Mouse (Mus musculus) left cerebral cortex, postnatal 36 days (tissue): ENCODE data around the gene Gm47429. TPM values are rescaled to one million over a fixed set of nuclear protein-coding genes. Genes with fewer than 3 reads are reported as not detected.
"Not testable (repeated sequence)": the region's sequence is repeated elsewhere in the genome, so short reads cannot be mapped to it uniquely, and the experiment has no call there.

Experiments used
- DNase-seq, 2 experiments: peaks; one replicate each; pipeline ENCODE4 v3.0.0; 2021 to 2022; ENCODE audit warnings: low spot score in 2 of 2, mixed read lengths in 1 of 2
- intact Hi-C: fragments of 180-260 bp; cut with DNase I; formaldehyde crosslinking; loops from one replicate; pipeline ENCODE4 v1.15.1; 2025
- total RNA-seq, 2 experiments: library from RNA; stranded (reverse); gene quantifications; 2 replicates each; pipeline ENCODE4 v1.2.3; 2021

Gm47429 gene
- not detected for total RNA-seq

DNA sequence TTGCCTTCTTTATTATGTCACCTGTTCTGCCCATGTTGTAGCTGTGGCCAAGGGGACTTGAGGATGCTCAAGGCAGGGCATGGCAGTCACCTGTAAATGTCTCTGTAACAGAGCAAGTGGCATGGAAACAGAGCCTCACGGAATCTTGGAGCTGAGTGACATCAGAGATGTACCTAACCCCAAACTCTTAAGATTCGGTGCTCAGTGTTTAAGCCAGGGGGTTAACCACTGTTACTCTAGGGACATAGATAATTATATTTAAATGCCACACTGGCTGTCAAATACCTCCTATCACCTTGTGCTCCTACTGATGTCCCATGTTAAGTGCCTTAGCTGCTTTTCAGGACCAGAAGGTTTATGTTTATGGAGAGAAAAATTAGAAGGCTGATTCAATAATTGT lies at the start of gene Gm47429:
Gene Gm47429 (minus strand): TSS at position 101 of the 400 bp plus-strand sequence.
- no peak for DNase-seq
- intact Hi-C loops, result no loop called here

DNA sequence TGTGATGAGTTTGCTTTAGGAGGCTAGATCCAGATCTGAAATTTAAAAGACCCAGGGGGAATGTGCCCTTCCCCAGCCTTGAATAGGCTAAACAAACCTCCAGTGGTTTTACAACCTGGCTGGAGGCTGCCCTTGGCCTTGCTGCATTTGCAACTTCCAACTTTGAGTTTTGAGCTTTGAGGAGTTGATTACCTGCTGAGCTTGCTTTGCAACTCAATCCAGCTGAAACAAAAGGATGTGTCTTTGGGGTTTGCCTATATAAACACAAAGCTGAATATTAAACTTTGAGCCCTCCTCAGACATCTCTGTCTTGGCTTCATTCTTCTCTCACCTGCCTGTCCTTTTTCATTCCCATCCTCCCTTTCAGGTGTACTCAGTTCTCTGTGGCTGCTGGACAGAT lies 44.8 kb upstream of the Gm47429 start:
- DNase-seq, intact Hi-C loops: not testable (repeated sequence)

DNA sequence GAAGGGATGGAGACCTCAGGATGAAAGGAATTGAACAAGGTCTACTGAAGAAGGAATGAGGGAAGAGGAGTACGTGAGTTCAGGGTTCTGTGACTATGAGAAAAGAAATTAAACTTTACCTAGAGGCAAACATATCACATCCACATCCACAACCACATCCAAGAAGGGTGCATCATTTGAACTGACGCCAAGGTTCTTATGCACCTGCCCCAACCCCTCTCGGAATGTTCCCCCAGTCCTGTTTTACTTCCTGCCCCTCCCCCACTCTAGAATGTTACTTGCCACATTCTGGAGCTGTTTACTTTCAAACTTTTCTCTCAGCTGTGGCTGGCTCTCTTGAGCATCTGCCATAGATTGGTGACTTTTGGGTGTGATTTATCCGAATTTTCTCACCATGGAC lies 23.3 kb upstream of the Gm47429 start, which contains the start of gene Nutm2:
Gene Nutm2 (plus strand): TSS at position 301 of the 400 bp plus-strand sequence.
- DNase-seq, result no peak
- intact Hi-C loops, result no loop called here

DNA sequence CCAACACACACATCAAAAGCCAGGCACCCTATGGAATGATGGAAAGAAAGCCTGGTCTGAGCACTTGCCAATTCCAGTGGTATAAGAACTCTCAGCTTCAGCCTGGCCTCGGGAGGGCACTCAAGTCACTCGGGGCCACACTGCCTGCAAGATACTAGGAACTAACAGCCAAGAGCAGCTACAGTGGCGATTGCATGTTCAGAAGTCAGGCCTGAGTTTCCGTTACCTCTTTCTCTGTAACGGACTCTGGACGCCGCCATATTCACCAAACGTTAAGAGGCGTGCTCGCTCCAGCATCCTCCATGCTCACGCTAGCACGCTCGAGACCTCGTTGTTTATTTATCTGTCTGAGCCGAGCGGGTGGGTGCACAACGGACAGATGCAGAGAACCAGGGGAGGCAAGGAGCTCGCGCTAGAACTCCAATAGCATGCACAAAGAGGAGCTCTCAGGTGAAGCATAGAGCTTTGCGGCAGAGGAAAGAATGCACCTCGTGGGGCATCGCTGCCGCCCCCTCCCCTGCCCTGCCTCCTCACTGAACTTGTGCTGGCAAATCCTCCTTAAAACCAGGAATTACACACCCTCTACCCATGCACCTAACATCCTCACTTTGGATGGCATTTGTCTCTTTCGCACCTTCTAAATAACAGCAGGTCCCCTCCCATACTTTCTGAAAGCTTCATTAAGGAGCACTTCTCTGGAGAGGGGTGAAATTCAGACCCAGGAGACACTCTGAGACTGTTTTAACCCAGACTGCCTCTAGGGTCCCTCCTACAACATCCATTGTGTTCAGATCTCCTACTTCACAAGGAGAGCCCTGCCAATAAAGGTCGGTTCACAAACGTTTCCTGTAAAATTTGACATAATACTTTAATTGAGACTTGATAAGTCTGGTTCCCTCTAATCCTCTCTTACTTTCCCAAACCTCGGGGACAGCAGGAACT lies 21.2 kb upstream of the Gm47429 start:
- no peak for DNase-seq
- intact Hi-C loops, result no loop called here

DNA sequence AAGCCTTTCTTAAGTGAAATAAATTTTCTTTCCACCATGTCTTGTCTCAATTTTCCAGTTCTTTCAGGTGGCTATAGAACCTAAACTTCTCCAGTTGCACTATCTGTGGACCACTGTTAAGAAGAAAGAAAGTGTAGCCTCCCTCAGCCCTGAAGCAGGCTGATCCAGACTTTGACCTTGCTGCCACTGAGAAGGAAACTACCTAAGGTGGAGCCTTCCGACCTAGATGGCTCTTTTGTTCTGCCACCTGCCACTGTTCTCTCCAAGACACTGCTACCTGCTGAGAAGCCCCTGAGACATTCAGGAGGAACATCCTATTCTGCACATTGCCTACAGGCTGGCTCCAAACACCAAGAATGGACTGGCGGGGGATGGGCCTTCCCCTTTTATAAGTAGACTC lies 16.7 kb upstream of the Gm47429 start:
- DNase-seq, intact Hi-C loops: not testable (repeated sequence)

DNA sequence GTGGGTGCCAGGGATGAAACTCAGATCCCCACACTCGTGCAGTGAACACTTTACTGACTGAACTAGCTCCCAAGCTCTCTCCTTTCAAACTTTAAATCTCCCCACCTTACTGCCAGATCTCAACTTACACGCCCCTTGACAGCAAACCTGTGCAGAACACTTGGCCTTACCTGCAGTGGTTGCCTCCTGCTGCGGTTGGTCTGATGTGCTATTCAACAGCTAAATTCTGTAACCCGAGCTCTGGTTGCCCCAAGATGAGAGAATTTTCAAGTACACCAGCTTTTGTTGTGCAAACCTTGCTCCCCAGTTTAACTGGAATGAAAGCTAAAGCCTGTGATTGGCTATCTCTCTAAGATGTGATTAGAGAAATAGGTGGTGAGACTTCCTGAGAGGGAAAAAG lies 9.7 kb upstream of the Gm47429 start:
- intact Hi-C loops, result no loop called here
- DNase-seq, result no peak

DNA sequence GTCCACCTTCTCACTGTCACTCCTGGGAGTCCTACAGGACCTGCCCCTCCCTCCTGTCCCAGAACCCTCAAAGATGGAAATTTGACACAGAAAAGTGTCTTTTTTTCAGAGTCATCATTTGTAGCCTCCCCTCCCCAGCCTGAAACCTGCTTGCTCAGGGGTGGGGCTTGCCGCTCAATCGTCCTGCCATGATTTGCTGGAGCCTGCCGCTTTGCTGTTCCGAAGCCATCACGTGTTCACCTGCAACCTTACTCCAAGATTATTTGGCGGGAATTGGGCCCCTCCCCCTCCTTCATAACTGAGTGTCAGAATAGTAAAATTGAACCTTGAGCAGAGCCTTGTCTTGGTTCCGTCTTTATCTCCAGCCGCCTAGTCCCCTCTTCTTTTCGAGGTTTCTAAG lies 8.6 kb upstream of the Gm47429 start:
- DNase-seq, intact Hi-C loops: not testable (repeated sequence)

DNA sequence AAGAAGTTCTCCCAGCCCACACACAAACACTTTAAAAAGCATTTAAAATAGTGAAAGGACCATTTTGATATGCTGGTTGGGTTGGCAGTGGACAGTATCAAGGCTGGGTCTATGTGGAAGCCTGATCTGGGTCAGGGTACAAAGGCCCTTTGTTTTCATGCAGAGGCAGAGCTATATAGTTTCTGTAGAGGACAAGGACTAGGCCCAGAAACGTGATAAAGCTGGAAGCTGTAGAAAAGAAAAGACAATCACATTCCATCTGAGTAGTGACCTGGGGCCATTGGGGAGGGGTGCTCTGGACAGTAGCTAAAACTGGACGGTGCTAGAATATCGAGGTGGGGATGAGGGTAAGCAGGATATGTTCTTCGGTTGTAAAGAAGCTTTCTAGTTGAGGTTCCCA lies 1.5 kb upstream of the Gm47429 start:
- DNase-seq, result no peak
- intact Hi-C loops, result no loop called here

DNA sequence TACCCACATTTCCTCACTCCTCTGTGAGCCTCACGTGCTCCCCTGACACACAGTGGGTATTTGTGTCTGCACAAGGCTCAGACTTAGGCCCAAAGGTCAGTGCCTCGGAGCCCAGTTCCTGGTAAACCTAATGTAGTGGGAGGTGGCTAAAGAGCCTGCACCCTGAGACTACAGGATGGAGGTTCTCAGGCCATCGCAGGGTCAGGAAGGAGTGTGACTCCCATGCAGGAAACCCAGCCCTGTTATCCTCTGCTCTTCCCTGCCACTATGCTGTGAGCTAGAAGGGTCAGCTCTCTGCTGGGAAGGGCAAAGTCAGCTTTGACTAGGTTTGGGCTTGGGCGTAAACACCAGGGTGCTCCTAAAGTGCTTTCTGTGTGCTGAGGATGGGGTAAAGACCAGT lies 17.0 kb downstream of the Gm47429 start:
- DNase-seq, result no peak
- intact Hi-C loops, result no loop called here

DNA sequence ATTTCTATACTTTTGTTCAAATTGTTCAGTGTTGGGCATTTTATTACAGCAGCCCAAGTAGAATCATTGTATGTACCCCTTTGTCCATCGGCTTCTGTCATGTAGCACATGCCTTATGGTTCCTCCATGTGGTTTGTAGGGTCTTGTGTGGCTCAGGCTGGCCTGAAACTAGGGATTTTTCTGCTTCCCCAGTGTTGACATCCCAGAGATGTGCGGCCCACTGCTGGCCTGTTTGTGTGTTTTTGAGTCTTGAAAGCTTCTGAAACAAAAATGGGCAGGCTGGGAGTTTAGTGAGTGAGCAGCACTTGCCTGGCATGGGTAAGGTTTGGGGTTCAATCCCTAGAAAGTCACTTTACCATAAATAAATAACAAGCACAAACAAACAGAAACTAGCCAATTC lies 19.2 kb downstream of the Gm47429 start:
- intact Hi-C loops, result no loop called here
- no peak for DNase-seq

DNA sequence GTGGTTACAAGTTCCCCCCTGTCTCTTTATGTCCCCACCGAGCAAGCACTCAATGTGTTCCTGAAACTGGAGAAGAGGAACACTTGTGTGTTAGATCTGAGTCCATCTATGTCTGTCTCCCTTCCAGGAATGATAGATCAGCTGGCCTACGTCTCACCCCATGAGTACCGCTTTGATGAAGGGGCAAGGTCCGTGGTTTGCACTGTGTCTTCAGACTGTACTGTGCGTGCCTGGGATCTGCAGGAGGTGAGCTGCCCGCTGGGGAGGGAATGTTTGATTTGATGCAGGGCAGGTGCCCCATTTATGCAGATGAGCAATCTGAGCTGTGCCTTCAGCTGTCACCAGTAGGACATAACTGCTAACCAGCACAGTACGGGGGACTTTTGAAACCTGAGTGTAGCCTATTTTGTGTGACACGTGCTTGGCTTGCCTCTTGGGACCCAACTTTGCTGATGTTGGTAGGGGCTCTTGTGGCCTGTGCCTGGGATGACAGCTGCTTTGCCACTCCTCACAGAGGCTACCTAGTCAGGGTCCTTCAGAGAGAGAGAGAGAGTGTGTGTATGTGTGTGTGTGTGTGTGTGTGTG lies 20.0 kb downstream of the Gm47429 start:
- DNase-seq, result no peak
- intact Hi-C loops, result no loop called here

DNA sequence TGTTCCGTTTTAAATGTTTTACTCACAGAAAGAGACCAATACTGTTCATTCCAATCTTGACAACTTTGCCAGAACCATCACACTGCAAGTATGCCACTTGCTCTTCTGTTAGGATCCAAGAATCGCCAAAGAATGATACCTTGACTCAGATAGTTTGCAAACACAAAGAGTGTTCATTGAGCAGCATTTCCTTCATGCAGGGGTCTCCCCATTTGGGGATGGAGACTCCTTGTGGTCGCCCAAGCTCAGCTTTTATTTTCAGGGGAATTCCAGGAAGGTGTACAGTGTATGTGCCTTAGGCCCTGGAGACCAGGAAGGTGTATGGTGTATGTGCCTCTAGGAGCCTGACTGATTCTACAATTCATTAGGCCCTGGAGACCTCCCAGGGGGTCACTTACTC lies 25.3 kb downstream of the Gm47429 start:
- DNase-seq, result no peak
- intact Hi-C loops, result no loop called here

DNA sequence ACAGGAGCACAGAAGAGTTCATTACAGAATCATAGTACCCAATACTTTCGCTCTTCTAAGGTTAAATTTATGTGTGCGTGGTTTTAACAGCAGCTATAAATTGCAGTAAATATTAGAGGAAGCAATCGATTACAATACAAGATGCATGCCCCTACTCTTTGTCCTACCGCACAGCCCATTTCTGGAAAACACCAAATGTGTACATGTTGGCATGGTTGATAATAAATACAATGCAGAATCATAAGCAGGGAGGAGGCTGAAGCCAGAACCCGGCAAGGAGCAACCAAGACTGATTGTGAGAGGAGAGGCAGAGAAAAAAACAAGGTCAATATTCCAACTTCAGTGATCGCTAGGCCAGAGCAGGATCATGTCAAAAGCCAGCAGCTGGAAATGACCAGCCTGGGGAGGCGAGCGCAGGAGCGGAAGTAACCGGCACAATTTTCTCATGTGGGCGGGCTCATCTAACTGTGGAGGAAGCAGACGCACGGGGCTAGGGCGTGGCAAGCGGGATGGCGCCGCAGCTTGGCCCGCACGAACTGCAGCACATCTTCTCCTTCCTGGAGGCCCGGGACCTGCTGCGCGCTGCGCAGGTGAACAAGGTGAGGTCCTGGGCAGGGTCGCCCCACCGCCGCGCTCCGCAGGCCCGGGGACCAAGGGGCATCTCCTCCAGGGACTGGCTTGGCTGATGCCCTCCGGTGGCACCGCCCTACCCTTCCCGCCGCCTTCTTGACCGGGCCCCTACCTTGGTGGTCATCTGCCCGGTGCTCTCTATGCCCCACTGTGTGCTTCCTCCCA lies 26.1 kb downstream of the Gm47429 start, which contains the start of gene Fbxw17:
Gene Fbxw17 (plus strand): TSS at position 476 of the 795 bp plus-strand sequence.
- intact Hi-C loops, result no loop called here

More for the DNA sequence above, 26.1 kb downstream of the Gm47429 start, which contains the start of gene Fbxw17:
- peak; percentile 80 to 82 for DNase-seq

Other genes starting within 250 kb of the Gm47429 start
- gene Gm906, start 193.6 kb downstream of the Gm47429 start, total RNA-seq, result not detected
- gene Fbxw17, start 26.0 kb downstream of the Gm47429 start, total RNA-seq, result 10 to 100 TPM; 12.3 to 15.1 TPM
- not detected for gene Nutm2, start 23.4 kb upstream of the Gm47429 start, total RNA-seq
- not detected for gene Gm904, start 199.3 kb upstream of the Gm47429 start, total RNA-seq